Mouse (Mus musculus): ENCODE measurements at regions not wholly inside any gene's neighbourhood (a gene's known extent, or its start where the extent isn't known, plus 50 kb on each side); places are given as distances from the start of the nearest gene placed in this dataset.

GRCm38 (mm10) chr2:128241280-128241665, 115.4 kb downstream of the Bcl2l11 start:
- no peak for DNase-seq
- no peak overlapping the region for H3K27ac ChIP-seq
- intact Hi-C loops (cut with DNase I), result no loop called here
- no peak for TF ChIP-seq CTCF (IDR thresholded peaks at IDR 0.05)
- H3K4me3 ChIP-seq, result no peak overlapping the region

DNA sequence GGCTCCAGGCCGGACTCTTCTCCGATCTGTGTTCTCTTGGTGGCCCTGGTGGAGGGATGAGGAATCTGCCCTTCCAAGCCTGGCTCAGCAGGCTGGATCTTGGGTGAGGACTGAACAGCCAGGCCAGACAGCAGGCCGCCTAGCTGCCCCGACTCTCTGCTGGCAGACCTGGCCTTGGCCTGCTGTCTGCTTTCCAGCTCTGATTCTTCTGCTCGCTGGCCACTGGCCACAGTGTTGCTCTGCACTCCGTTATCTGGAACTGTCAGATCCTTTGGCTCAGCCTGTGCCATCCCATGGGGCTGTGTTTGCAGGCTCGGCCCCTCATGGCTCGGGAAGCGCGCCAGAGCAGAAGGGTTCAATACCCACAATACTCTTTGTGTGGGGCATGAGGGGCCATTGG, 119.7 kb downstream of the Bcl2l11 start:
- peak; percentile 52 for TF ChIP-seq CTCF (IDR thresholded peaks at IDR 0.05)
- peak; percentile 83 for DNase-seq
- Histone ChIP-seq H3K4me3 (no peak overlapping the region), H3K27ac (no peak overlapping the region)
- intact Hi-C loops (cut with DNase I), result no loop called here

- no peak overlapping the region for H3K4me3 ChIP-seq
- no peak for TF ChIP-seq CTCF (IDR thresholded peaks at IDR 0.05)
- no peak for DNase-seq
- intact Hi-C loops (cut with DNase I), result no loop called here
- no peak overlapping the region for H3K27ac ChIP-seq
Observed at GRCm38 (mm10) chr2:128247967-128248366, 122.1 kb downstream of the Bcl2l11 start.

DNA sequence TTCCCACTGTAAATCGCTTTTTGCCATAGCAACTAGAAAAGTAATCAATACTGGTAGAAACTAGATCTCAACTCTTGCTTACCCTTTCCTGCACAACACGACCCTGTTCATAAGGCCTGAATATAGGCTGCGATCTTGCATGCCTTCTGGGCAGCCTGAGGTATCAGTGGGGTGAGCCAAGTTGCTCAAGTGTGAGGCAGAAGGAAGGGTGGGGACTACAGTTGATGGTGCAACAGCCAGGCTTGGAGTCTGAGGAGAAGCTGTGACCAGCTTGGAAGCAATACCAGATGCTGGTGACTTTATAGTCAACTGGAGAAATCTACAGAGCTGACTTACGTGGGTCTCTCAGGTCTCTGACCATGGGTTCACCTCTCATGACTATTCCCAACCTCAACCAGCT, 123.3 kb downstream of the Bcl2l11 start:
- intact Hi-C loops (cut with DNase I), result no loop called here
- no peak for DNase-seq
- TF ChIP-seq CTCF (IDR thresholded peaks at IDR 0.05), result no peak
- Histone ChIP-seq H3K27ac (no peak overlapping the region), H3K4me3 (no peak overlapping the region)

GRCm38 (mm10) chr2:128249607-128250006, 123.8 kb downstream of the Bcl2l11 start:
- Histone ChIP-seq H3K4me3 (no peak overlapping the region), H3K27ac (no peak overlapping the region)
- no peak for TF ChIP-seq CTCF (IDR thresholded peaks at IDR 0.05)
- DNase-seq, result no peak
- intact Hi-C loops (cut with DNase I), result no loop called here

DNA sequence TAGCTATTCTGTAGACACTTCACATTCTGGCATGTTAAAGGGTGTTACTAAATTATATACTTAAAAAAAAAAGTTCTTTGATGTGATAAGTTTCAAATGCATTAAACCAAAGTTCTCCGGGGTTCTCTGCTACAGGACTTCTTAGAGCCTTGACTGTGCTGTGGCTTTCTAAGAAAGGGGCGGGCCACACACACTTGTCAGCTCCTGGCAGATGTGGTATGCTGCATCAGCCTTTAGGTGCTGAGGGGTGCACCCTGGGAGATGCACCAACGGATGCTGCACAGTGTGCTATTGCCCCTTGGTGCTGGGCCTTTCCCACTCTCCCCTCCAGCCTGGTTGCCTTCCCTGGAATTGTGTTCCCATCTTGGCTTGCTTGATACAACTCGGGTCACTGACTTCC, 125.0 kb downstream of the Bcl2l11 start:
- intact Hi-C loops (cut with DNase I), result no loop called here
- Histone ChIP-seq H3K27ac (no peak overlapping the region), H3K4me3 (no peak overlapping the region)
- TF ChIP-seq CTCF (IDR thresholded peaks at IDR 0.05), result no peak
- DNase-seq, result no peak

GRCm38 (mm10) chr2:128256651-128257050, 130.8 kb downstream of the Bcl2l11 start:
- no peak overlapping the region for H3K4me3 ChIP-seq
- intact Hi-C loops (cut with DNase I), result no loop called here
- no peak for DNase-seq
- no peak overlapping the region for H3K27ac ChIP-seq
- TF ChIP-seq CTCF (IDR thresholded peaks at IDR 0.05), result no peak

DNA sequence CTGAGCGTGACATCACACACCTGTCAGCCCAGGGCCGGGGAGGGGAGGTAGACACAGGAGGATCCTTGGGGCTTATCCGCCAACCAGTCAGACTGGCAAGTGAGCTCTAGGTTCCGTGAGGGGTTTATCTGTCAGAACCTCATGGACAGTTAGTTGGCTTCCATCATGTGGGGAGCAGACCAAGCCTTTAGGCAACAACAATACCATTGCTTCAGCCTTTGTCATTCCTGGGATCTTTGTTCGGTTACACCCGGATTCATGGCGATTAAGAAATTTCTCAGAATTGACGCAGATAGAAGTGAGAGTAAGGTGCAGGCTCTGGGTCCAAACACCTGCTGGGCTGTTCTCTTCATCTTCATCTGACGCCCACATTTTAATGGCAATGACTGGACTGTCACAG, 131.4 kb downstream of the Bcl2l11 start:
- Histone ChIP-seq H3K4me3 (no peak overlapping the region), H3K27ac (no peak overlapping the region)
- TF ChIP-seq CTCF (IDR thresholded peaks at IDR 0.05), result no peak
- intact Hi-C loops (cut with DNase I), result no loop called here
- no peak for DNase-seq

GRCm38 (mm10) chr2:128263880-128264279, 138.0 kb downstream of the Bcl2l11 start:
- DNase-seq, result no peak
- TF ChIP-seq CTCF (IDR thresholded peaks at IDR 0.05), result no peak
- Histone ChIP-seq H3K4me3 (no peak overlapping the region), H3K27ac (no peak overlapping the region)
- intact Hi-C loops (cut with DNase I), result no loop called here

DNA sequence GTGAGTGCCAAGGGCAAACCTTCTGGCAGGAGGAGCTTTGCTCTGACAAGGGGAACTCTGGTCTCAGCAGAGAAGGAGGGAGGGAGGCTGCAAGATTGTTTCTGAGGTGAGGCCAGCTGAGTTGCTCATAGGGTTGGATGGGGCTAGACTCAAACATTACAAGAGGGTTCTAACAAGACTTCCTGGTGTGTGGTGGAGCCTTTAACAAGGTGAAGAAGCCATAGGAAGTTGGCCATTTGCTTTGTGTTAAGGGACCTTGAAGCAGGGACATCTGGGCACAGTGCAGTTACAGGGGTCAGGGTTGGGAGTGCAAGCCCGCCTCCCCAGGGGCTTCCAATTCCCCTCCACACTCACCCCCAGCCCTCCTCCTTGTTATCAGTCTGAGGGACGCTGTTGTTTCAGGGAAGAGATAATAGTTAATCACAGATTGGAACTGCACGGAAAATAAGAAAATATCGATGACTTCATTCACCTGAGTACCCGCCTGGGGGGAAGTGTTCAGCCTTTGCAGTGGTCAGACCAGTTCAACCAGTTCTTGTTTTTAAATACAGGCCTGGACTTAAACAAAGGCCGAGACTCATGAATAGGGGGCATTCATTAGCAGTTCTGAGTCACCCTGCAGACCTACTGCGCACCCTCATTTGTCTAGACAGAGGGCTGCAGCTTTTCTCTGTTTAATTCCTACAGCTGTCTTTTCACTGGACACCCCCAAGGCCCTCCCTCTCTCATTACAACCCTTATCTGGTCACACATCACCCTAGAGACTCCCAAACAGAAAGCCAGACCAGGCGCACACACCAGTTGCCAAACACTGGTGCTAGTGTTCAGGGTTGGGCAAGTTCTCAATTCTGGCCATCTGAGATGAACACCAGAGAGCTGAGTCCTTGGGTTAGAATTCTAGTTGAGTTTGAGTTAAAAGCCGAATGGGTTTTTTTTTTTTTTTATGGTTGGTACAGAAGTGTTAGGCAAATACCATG, 139.5 kb downstream of the Bcl2l11 start:
- no peak for TF ChIP-seq CTCF (IDR thresholded peaks at IDR 0.05)
- DNase-seq, result no peak
- Histone ChIP-seq H3K27ac (no peak overlapping the region), H3K4me3 (no peak overlapping the region)
- intact Hi-C loops (cut with DNase I), result no loop called here

DNA sequence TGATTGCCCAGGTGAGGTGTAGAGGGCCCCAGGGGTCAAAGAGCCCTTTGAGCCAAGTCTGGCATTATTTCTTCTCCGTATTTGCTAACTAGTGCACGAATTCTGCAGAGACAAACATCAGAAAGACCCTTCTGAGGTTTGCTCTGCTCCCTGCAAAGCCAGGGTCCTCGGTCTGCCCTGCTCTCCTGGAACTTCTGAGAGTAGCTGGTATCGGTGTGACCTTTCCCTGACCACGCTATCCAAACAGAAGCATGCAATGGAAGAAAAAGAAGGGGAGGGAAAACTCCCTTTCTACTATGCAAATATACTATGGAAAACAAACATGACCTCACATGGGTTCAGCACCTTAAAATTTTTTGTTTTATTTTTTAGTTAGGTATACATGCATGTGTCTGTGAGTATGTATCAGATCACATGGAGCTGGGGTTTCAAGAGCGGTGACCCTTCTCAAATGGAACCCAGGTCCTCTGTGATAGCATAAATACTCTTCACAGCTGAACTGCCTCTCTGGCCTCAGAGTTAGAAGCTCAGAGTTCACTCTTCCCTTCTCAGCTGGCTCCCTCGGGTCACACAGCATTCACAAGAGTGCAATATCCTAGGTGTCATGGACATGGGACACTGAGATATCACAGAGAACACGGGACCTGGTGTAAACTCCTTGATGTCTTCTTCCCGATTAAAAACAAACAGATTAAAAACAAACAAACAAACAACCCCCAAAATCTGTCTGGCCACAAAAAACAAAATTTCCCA, 144.7 kb downstream of the Bcl2l11 start:
- Histone ChIP-seq H3K4me3 (no peak overlapping the region), H3K27ac (no peak overlapping the region)
- TF ChIP-seq CTCF (IDR thresholded peaks at IDR 0.05), result no peak
- no peak for DNase-seq
- intact Hi-C loops (cut with DNase I), result no loop called here

- Histone ChIP-seq H3K4me3 (no peak overlapping the region), H3K27ac (no peak overlapping the region)
- intact Hi-C loops (cut with DNase I), result no loop called here
- no peak for TF ChIP-seq CTCF (IDR thresholded peaks at IDR 0.05)
- DNase-seq, result no peak
Observed at GRCm38 (mm10) chr2:128272789-128273188, 147.0 kb downstream of the Bcl2l11 start.

DNA sequence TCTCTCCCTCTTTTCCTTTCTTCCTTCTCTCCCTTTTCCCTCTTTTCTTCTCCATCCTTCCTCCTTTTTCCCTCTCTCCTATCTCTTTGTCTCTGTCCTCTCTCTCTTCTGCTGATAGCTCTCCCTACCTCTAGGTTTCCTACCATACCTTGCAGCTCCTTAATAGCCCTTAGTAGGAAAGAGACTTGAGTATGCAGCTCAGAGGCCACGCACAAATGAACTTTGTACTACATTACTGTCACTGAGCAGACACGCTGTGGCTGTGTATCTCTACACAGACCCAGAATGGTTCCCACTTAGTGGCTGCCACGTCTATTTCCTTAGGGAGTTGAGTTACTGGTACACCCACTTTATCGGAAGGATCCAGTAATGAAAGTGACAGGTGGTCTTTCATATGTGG, 147.5 kb downstream of the Bcl2l11 start:
- intact Hi-C loops (cut with DNase I), result no loop called here
- H3K4me3 ChIP-seq, result no peak overlapping the region
- no peak overlapping the region for H3K27ac ChIP-seq
- no peak for TF ChIP-seq CTCF (IDR thresholded peaks at IDR 0.05)
- no peak for DNase-seq

All from gastrocnemius, adult 2 months (tissue).